Mouse (Mus musculus) midbrain, embryonic 14.5 days (tissue): Measurements from ENCODE around the gene Pla2g4a. TPM values are rescaled to one million over a fixed set of nuclear protein-coding genes. Genes with fewer than 3 reads are reported as not detected.

Source experiments
- ATAC-seq: fragments of 200-750 bp; cut with Nextera tagmentation; 2 replicates; pipeline ENCODE4 v1.8.0; 2017; ENCODE audit warnings: moderate number of reproducible peaks, moderate library complexity; ENCODE audit not compliant: low FRiP score, low TSS enrichment
- DNase-seq: peaks from one replicate; pipeline ENCODE4 v3.0.0-alpha.2; 2015
- H3K27ac ChIP-seq: fragments of 300-500 bp; sonication (generic); replicated peaks from 2 replicates; pipeline ENCODE4 v1.5.1; 2014; ENCODE audit warnings: mild to moderate bottlenecking, low read depth, low read length, moderate library complexity
- H3K27me3 ChIP-seq: fragments of 300-500 bp; sonication (generic); 2 replicates; pipeline ENCODE4 v1.6.1; 2014; ENCODE audit warnings: low read length, control low read depth, mixed read lengths; ENCODE audit not compliant: control insufficient read depth, insufficient read depth
- H3K36me3 ChIP-seq: fragments of 300-500 bp; sonication (generic); 2 replicates; pipeline ENCODE4 v1.6.1; 2014; ENCODE audit warnings: low read length, control low read depth; ENCODE audit not compliant: control insufficient read depth, insufficient read depth
- H3K4me1 ChIP-seq: fragments of 300-500 bp; sonication (generic); 2 replicates; pipeline ENCODE4 v1.6.1; 2014; ENCODE audit warnings: mild to moderate bottlenecking, antibody characterized with exemption, low read length, control low read depth; ENCODE audit not compliant: control insufficient read depth, insufficient read depth
- H3K4me2 ChIP-seq: fragments of 300-500 bp; sonication (generic); 2 replicates; pipeline ENCODE4 v1.6.1; 2014; ENCODE audit warnings: mild to moderate bottlenecking, low read length, moderate library complexity
- H3K4me3 ChIP-seq: fragments of 300-500 bp; sonication (generic); replicated peaks from 2 replicates; pipeline ENCODE4 v1.5.1; 2014; ENCODE audit warnings: low read depth, low read length
- H3K9ac ChIP-seq: fragments of 300-500 bp; sonication (generic); replicated peaks from 2 replicates; pipeline ENCODE4 v1.6.1; 2014; ENCODE audit warnings: mild to moderate bottlenecking, low read length, moderate library complexity
- H3K9me3 ChIP-seq: fragments of 300-500 bp; sonication (generic); 2 replicates; pipeline ENCODE4 v1.6.1; 2016; ENCODE audit warnings: low read length, control low read depth, mixed read lengths; ENCODE audit not compliant: control insufficient read depth
- WGBS: fragments of 180-500 bp; shearing (Covaris S2); extraction: QIAGEN DNeasy Blood & Tissue Kit; methylation state at CpG from one replicate; pipeline ENCODE4 v1.1.7; 2014; 5-methylcytosine and 5-hydroxymethylcytosine counted together
- polyA plus RNA-seq: library from polyadenylated mRNA; unstranded; fragments of >200 nt; fragmentation: Nextera tagmentation; extraction: Ambion mirVana; gene quantifications from 2 replicates; pipeline ENCODE4 v1.2.1, GENCODE M21; 2014

Pla2g4a gene
- polyA plus RNA-seq, 1 experiment from 2014 or later: 1.0 TPM

DNA sequence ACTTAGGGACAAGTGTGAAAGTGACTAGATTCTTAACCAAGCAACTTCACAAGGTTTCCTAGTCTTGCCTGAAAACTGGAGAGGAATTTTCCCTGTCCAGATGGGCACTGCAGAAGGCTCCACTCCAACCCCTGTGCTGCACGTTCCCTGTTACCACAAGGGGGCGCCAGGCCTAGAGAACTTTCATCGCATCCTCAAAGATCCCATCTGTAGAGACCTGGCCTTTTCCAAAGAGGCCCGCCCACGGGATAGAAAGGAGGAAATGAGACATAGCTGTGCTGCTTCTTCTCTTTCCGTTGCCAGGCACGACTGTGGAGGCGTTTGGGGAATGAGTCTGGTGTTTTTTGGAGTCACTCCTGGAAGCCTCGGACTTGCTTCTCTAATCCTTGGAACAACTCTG, 104.4 kb downstream of the Pla2g4a start:
- no peaks in the 10 kb centered on the region for H3K27me3 ChIP-seq
- DNase-seq: peak; percentile 39
- WGBS: 27% methylated on average over 9 of the region's 9 CpGs
- H3K36me3 ChIP-seq: no peaks in the 10 kb centered on the region
- no peak overlapping the region for H3K27ac ChIP-seq
- H3K9me3 ChIP-seq: no peaks in the 10 kb centered on the region
- no peak overlapping the region for H3K9ac ChIP-seq
- no peak overlapping the region for H3K4me3 ChIP-seq
- no peaks in the 10 kb centered on the region for H3K4me1 ChIP-seq
- no peak overlapping the region for H3K4me2 ChIP-seq
- ATAC-seq: no peak

DNA sequence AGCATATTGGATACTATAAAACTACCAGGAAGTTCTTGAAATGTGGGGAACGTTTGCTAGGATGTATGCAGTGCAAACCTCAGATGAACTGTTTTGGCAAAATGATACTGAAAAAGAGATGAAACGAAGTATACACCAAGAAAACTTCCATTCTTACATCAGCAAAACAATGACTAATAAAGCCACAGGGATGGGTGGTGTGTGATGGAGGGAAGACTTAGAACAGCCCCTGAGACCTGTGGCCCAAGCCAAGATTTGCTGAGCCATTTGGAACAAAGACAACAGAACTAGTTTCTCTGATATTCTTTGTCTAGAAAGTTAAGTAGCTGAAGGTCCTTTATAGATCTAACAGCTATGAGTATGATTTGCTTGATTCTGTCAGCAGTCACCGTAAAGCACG, 105.5 kb downstream of the Pla2g4a start:
- Histone ChIP-seq H3K36me3 (no peaks in the 10 kb centered on the region), H3K9ac (no peak overlapping the region), H3K4me3 (no peak overlapping the region), H3K27me3 (no peaks in the 10 kb centered on the region), H3K4me1 (no peaks in the 10 kb centered on the region), H3K9me3 (no peaks in the 10 kb centered on the region), H3K27ac (no peak overlapping the region), H3K4me2 (no peak overlapping the region)
- ATAC-seq: no peak
- DNase-seq: no peak
- 86% methylated on average over 4 of the region's 4 CpGs for WGBS

DNA sequence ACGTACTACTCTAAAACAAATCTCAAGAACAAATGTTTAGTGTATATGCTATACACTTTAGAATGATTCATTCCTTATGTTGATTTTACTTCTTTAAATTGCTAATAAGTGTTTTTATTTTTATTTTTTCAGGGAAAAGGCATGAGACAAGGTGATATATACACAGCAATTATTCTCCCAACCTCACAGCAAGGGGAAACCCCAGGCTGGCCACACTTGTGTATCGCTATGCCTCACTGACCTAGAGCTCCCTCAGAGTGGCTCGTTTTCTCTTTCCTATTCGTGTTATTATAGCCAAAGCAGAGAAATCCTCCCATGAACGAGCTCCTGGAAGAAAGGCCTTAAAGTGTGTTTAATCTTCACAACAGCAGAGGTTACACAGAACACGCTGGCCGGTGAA, 106.2 kb downstream of the Pla2g4a start:
- Histone ChIP-seq H3K9me3 (no peaks in the 10 kb centered on the region), H3K4me1 (no peaks in the 10 kb centered on the region), H3K4me2 (no peak overlapping the region), H3K27me3 (no peaks in the 10 kb centered on the region), H3K27ac (no peak overlapping the region), H3K4me3 (no peak overlapping the region), H3K36me3 (no peaks in the 10 kb centered on the region), H3K9ac (no peak overlapping the region)
- WGBS: 79% methylated on average over 7 of the region's 7 CpGs
- DNase-seq (no peak), ATAC-seq (no peak)

DNA sequence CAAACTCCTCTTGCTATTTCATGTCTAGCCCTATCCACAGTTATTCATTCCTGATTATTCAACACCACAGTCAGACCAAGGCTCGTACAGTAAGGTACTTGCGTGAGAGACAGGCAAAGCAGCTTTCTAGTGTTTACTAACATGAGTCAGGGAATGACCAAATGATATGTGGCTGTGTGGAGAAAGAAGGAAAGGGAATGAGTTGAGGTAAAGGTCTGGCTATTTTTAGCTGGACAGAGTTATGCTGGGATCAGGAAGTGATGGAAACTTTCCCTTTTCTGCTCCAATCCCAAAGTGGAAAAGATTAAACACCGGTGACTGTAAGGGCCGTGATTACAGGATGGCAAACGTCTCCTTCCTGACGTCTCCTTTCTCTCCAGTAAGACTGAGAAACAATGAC, 114.4 kb downstream of the Pla2g4a start:
- Histone ChIP-seq H3K4me2 (no peak overlapping the region), H3K27me3 (no peaks in the 10 kb centered on the region), H3K27ac (no peak overlapping the region), H3K9ac (no peak overlapping the region), H3K4me1 (no peaks in the 10 kb centered on the region), H3K4me3 (no peak overlapping the region), H3K9me3 (no peaks in the 10 kb centered on the region), H3K36me3 (no peaks in the 10 kb centered on the region)
- 76% methylated on average over 6 of the region's 6 CpGs for WGBS
- DNase-seq: no peak
- ATAC-seq: no peak

DNA sequence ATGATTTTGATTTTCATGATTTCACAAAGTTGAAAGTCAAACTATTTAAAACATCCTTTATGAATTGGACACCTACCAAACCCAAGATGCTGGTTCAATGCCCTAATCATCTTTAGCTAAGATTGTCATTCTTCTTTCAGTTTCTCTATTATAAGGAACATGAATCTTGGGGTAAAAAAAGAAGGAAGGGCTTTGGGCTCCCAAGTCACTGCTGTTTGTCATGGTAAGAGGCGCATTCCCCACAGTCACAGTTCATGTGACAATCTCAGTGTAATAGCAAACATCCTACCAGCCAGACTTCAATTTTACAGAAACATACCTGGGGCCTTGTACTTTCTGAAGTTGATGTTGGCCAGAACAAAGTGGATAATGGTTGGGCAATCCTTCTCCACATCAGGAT, 119.2 kb downstream of the Pla2g4a start:
- no peak for ATAC-seq
- DNase-seq: no peak
- Histone ChIP-seq H3K27ac (no peak overlapping the region), H3K27me3 (no peaks in the 10 kb centered on the region), H3K4me1 (no peaks in the 10 kb centered on the region), H3K9ac (no peak overlapping the region), H3K4me2 (no peak overlapping the region), H3K36me3 (no peaks in the 10 kb centered on the region), H3K4me3 (no peak overlapping the region), H3K9me3 (no peaks in the 10 kb centered on the region)
- 98% methylated on average over 1 of the region's 1 CpGs for WGBS

DNA sequence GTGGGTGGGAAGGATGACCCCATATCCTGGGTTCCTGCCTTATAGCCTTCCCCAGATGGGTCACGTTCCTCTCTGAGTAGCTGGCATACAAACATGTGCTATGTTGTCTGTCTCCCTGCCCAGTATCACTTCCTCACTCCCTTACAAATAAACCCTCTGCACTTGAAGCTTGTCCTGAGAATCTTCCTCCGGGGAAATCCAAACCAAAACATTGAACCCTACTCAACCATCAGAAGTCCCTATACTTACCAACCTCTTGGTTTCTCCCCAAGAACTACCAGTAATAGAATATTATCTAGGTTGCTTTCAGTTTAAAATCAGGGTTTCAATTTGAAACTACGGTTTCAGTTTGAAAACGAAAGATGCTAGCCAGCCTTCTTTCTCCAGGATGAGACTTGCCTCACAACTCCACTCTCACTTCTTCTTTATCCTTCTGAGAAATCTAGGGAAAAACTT, 120.1 kb downstream of the Pla2g4a start:
- Histone ChIP-seq H3K36me3 (no peaks in the 10 kb centered on the region), H3K27ac (no peak overlapping the region), H3K9me3 (no peaks in the 10 kb centered on the region), H3K9ac (no peak overlapping the region), H3K4me3 (no peak overlapping the region), H3K4me1 (no peaks in the 10 kb centered on the region), H3K4me2 (no peak overlapping the region), H3K27me3 (no peaks in the 10 kb centered on the region)
- ATAC-seq (no peak), DNase-seq (no peak)
- WGBS: 89% methylated on average over 4 of the region's 4 CpGs

DNA sequence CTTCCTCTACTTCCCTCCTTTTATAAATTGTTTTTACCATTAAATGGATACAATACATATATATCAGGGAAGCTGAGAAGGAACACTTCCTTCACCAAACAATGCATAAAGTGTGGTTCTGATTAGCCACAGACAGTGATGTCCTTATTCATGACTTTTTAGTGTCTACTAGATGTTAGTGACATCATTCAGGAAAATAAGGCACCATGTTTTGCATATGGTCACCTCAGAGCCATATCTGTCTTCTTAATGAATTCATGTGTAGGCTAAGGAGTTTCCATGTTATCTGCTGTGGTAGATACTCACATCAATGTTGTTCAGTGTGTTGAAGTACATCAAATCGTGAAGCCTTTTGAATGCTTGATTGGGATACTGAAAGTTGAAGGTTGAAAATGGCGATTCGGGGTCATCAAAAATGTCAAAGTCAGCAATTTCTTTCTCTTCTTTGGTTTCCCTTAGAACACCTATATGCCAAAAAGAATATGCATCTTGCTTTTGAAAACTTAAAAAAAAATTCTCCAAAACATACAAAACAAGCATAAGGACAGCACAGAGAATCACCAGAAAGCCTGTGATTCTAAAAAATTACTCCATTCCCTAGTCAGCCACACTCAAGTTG, 120.7 kb downstream of the Pla2g4a start:
- H3K27ac ChIP-seq: no peak overlapping the region
- ATAC-seq (no peak), DNase-seq (no peak)
- no peaks in the 10 kb centered on the region for H3K36me3 ChIP-seq
- H3K9ac ChIP-seq: no peak overlapping the region
- WGBS: 90% methylated on average over 3 of the region's 3 CpGs
- H3K4me2 ChIP-seq: no peak overlapping the region
- no peak overlapping the region for H3K4me3 ChIP-seq
- H3K27me3 ChIP-seq: no peaks in the 10 kb centered on the region
- H3K4me1 ChIP-seq: no peaks in the 10 kb centered on the region
- H3K9me3 ChIP-seq: no peaks in the 10 kb centered on the region

DNA sequence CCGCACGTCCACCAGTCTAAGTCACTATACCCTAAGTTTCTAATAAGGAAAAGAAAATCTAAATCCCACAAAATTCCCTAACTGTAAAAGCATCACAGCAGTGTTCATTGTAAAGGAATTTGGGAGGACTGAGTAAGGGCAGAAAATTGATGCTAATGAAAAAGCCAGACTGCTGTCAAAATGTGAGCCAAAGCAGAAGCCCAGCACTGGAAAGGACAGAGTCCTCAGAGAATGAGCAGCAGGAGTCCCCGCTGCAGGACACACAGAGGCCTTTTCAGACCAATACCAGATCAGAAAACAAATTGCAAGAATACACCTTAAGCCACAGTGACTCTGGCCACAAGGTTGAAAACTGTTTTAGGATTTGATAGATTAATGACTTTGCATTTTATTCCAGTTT, 124.6 kb downstream of the Pla2g4a start:
- 89% methylated on average over 3 of the region's 3 CpGs for WGBS
- Histone ChIP-seq H3K4me2 (no peak overlapping the region), H3K9ac (no peak overlapping the region), H3K9me3 (no peaks in the 10 kb centered on the region), H3K36me3 (no peaks in the 10 kb centered on the region), H3K4me1 (no peaks in the 10 kb centered on the region), H3K27me3 (no peaks in the 10 kb centered on the region), H3K4me3 (no peak overlapping the region), H3K27ac (no peak overlapping the region)
- ATAC-seq: no peak
- DNase-seq: no peak

DNA sequence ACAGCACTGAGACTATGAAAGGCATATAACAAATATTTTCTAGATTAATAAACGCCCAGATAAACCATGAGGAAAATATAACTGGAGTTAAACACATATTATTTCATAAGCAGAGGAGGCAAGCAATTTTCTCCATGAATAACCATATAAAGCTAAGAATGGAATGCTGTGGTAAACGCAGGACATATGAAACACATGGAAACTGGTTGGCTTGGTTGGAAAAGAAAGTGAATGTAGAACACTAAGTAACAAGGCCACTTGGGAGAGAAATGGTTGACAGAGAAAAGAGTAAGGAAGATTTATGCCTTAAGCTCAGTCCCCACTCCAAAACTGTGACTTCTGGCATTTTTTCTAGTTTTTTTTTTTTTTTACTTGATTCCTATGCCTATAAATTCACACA, 127.2 kb downstream of the Pla2g4a start:
- Histone ChIP-seq H3K4me2 (no peak overlapping the region), H3K27ac (no peak overlapping the region), H3K27me3 (no peaks in the 10 kb centered on the region), H3K4me3 (no peak overlapping the region), H3K36me3 (no peaks in the 10 kb centered on the region), H3K9ac (no peak overlapping the region), H3K4me1 (no peaks in the 10 kb centered on the region), H3K9me3 (no peaks in the 10 kb centered on the region)
- WGBS: 82% methylated on average over 2 of the region's 2 CpGs
- ATAC-seq (no peak), DNase-seq (no peak)
